Mouse (Mus musculus) embryonic stem cell, embryonic (primary cell): ENCODE results near the gene Plxna2.

ENCODE experiments used
- CTCF ChIA-PET, 4 experiments: fragments of 300-600 bp in 2 of 4; fragments of 350-600 bp in 2 of 4; sonication (Branson Sonifier 250); formaldehyde crosslinking; loops; one replicate each; lab custom pipeline; 2022; ENCODE audit warnings: inconsistent platforms in 2 of 4; lab: Charles Lee
- POLR2A ChIA-PET, 4 experiments: fragments of 300-600 bp in 2 of 4; fragments of 350-600 bp in 2 of 4; sonication (Branson Sonifier 250); formaldehyde crosslinking; loops; one replicate each; lab custom pipeline; 2022; ENCODE audit warnings: antibody characterized with exemption in 4 of 4, inconsistent platforms in 1 of 4; lab: Charles Lee

The Plxna2 gene

GRCm38 (mm10) chr1:194617918-194618317 is at the start of gene Plxna2:
Plxna2 (plus strand) TSS chr1:194618218.
- ChIA-PET CTCF (interaction anchor here in 1 of 4 experiments (1.8 kb wide), 1 partner anchor 199 kb away, joined by 5 read pairs; no protein-coding TSS in a partner anchor), POLR2A (no interaction called here)

- CTCF ChIA-PET = no interaction called here
- POLR2A ChIA-PET = no interaction called here
These were observed 44.1 kb upstream of the Plxna2 start for GRCm38 (mm10) chr1:194573870-194574269.

DNA sequence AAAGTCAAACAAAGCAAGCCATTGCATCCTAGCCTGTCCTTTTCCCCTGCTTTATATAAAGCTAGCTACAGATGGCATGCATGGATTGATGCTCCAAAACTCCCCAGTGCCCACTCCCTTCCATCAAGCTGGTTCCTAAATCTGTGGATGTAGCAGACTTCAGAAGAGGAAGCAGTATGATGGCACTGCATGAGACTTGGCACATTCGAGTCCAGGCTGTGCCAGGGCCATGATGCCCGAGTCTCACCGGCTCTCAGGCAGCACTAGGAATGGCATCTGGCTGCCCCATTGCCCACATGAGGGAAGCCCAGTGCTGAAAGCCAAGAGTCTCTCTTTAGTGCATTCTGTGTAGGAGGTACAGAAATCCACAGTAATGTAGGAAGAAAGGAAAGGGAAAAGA is 39.7 kb upstream of the Plxna2 start:
- CTCF ChIA-PET = interaction anchor here in 1 of 4 experiments (0.6 kb wide), 1 partner anchor 49 kb away, joined by 3 read pairs; no protein-coding TSS in a partner anchor
- POLR2A ChIA-PET = no interaction called here

DNA sequence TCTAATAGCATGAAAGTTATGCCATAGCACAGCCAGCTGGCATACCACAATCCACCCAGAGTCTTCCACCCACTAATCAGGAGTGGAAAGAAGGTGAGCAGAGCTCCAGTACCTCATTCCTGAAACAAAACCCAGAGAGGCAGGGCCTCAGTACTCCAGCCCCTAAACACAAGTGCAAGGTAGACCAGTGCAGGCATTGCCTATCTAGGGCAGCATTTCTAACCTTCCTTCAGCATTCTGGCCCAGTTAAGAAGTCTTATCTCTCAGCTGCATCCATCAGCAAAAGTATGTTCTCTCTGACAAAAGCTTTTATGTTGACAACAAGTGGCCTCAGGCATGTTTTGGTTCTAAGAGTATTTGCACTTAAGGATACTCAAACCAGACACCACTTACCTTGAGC is 37.5 kb upstream of the Plxna2 start:
- POLR2A ChIA-PET = no interaction called here

GRCm38 (mm10) chr1:194586670-194587069 is 31.3 kb upstream of the Plxna2 start:
- ChIA-PET POLR2A (no interaction called here), CTCF (no interaction called here)

More for the DNA sequence above, 37.5 kb upstream of the Plxna2 start:
- CTCF ChIA-PET = no interaction called here

DNA sequence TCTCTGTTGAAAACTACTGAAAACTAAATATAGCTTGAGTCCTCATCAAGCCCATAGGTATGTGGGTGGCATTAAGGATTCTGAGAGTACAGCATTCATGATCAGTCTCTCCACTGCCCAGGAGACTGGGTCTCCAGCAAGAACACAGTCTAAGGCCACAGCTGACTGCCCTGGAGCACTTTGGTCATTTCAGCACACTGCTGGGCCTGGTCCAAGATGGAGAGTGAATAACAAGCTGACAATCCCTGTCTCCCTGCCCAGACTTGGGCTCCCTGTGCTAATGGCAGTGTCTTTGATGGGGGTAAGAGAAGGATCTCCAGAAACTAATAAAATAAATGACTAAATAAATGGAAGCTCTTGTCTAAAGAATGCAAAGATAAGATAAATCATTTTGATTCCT is 30.5 kb upstream of the Plxna2 start:
- CTCF ChIA-PET = no interaction called here
- POLR2A ChIA-PET = no interaction called here

DNA sequence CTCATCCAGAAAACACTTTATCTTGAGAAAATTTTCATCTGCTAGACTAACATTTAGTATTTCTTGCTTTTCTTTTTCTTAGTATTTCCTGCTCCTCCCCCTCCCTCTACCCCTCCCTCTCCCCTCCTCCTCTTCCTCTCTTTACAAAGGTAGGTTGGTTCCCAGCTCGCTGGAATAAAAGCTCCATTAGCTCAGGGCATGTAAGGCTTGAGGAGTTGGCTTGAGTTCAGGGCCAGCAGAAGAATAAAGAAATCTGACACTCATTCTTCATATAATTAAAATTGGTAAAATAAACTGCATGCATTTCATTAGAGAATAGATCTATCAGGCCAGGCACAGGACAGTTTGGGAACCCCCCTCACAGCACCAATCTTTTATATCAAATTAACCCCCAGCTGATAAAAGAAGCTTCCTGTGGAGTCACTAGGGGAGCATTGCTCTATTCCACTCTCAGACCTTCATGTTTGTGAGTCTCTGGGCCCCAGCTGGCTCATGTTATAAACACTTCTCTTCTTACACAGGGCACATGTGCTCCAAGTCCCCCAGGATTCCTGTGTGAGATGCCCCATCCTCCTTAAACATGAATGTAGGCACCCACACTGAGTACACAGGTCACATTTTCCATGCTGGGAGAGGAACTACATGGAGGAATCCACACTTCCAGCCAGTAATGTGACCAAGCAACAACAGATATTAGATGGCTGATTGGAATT is 29.9 kb upstream of the Plxna2 start:
- POLR2A ChIA-PET = no interaction called here
- CTCF ChIA-PET = no interaction called here

DNA sequence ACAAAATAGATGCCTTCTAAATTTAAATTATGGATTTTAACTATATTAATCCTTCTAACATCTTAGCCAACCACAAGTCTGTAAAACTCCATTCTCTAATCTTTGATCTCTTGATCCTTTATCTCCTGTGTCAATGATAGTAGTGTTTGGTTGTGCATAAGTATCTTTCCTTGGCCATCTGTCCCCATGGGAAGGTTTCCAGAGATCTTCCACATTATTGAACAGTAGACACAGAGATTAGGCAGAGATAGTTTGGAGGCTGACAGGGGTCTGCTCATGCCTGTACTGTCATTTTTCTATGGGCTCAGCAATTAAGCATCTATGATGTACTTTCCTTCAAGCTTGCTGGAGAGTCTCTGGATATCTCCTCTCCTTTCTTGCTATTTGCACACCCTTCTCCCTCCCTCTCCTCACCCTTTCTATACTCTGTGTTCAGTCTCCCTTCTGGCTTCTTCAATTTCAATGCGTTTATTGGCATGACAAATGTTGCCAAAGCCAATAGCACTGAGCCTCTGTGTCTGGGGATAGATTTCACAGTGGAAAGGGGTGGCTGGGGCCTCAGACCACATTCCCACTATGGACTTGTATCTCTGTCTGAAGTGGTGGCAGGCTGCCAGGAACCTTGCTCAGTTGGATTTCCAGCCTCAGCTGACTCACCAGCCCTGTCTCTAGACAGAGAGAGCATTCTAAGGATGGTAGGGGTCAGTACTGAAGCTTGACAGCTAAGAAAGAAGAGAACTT is 29.1 kb upstream of the Plxna2 start:
- ChIA-PET POLR2A (no interaction called here), CTCF (no interaction called here)

GRCm38 (mm10) chr1:194593155-194593554 is 24.9 kb upstream of the Plxna2 start:
- CTCF ChIA-PET = no interaction called here

DNA sequence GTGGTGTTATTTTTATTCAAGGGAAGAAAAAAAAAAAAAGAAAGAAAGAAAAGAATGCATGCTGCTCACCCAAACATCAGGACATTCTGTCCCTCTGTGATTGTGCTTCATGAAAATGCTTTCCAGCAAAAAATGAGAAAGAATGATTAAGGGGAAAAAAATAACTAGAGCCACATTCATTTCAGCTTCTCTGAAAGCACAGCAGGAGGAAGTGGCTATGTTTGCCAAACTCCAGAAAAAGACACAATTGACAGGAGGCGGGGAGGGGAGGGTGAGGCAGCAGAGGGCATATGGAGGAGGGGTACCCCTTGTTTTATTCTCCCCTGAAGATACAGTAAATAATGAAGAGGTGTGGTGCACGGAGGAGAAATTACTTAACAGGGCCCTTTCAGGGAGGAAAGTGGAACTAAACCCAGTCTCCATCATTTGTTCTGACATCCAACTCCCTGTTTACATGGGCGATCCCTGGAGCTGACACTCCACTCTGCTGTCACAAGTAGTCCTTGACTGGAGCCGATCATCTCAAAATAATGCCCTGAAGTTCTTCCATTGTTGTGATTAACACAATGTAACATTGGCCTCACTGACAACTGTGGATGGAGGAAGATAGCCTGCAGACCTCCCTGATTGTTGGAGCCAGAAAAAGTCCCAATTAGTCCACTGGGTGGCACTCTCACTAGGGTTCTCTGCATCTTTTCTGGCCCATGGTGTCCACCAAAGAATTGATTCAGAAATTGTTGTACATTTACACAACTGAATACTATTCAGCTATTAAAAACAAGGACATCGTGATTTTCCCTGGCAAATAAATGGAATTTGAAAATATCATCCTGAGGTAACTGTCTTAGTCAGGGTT is 10.4 kb upstream of the Plxna2 start:
- CTCF ChIA-PET = interaction anchor here in 2 of 4 experiments (0.7 kb wide), 2 partner anchors 9 to 115 kb away, joined by 5 read pairs; no protein-coding TSS in a partner anchor
- POLR2A ChIA-PET = no interaction called here

More at GRCm38 (mm10) chr1:194593155-194593554, 24.9 kb upstream of the Plxna2 start:
- POLR2A ChIA-PET = no interaction called here

- POLR2A ChIA-PET = interaction anchor here in 1 of 4 experiments (2.1 to 3.6 kb wide), 2 partner anchors 10 to 22 kb away, joined by 6 to 17 read pairs; no protein-coding TSS in a partner anchor
- CTCF ChIA-PET = interaction anchor here in 1 of 4 experiments (0.5 to 1.5 kb wide), 4 partner anchors 9 to 206 kb away, joined by 3 to 7 read pairs (median 4); no protein-coding TSS in a partner anchor
These were observed 7.5 kb upstream of the Plxna2 start for GRCm38 (mm10) chr1:194610516-194610915.

DNA sequence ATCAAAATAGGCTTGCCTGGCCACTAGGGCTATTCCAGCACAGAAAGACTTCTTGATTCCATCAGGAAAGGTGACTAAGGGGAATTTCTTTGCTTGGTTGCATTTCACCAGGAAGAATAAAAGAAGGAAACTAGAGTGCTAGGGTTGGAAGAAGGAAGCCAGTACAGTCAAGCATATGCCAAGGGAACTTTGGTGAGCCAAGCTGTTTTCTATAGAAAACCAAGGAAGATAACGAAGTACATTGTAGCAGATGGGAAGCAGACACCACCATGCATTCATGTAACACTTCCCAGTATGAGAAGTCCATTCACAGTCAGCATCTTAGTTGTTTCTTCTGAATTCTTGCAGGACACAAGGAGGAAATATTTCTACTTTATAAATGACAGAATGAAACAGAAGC is 5.4 kb upstream of the Plxna2 start:
- ChIA-PET POLR2A (interaction anchor here in 1 of 4 experiments (0.5 kb wide), 1 partner anchor 12 kb away, joined by 3 read pairs; no protein-coding TSS in a partner anchor), CTCF (no interaction called here)

GRCm38 (mm10) chr1:194613271-194613834 is 4.7 kb upstream of the Plxna2 start:
- CTCF ChIA-PET = interaction anchor here in 1 of 4 experiments (0.6 kb wide), 1 partner anchor 1104 kb away, joined by 10 read pairs; no protein-coding TSS in a partner anchor
- POLR2A ChIA-PET = no interaction called here

GRCm38 (mm10) chr1:194613923-194614830 is 3.8 kb upstream of the Plxna2 start:
- ChIA-PET CTCF (interaction anchor here in 1 of 4 experiments (0.6 kb wide), 1 partner anchor 1105 kb away, joined by 10 read pairs; no protein-coding TSS in a partner anchor), POLR2A (no interaction called here)

DNA sequence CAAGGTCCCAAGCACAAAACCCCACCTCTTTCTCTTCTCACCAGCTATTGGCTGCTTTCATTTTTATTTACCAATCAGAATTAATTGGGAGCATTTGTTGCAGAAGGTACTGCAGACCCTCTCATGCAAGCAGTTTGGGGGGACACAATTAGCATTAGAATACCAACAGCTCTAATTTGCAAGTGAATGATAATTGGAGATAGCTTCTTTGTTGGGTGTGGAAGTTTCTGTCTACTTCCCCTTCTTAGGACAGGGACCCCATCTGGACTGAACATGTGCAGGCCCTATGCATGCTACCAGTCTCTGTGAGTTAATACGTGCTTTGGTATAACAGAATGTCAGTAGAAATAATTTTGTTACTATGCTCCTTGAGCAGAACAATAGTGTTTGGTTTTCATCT is 1.9 kb upstream of the Plxna2 start:
- CTCF ChIA-PET = interaction anchor here (0.5 to 1.8 kb wide), 13 partner anchors 8 to 921 kb away, joined by 3 to 12 read pairs (median 4); no protein-coding TSS in a partner anchor
- POLR2A ChIA-PET = interaction anchor here in 2 of 4 experiments (0.6 to 1.0 kb wide), 2 partner anchors 8 to 10 kb away, joined by 4 to 6 read pairs; no protein-coding TSS in a partner anchor

DNA sequence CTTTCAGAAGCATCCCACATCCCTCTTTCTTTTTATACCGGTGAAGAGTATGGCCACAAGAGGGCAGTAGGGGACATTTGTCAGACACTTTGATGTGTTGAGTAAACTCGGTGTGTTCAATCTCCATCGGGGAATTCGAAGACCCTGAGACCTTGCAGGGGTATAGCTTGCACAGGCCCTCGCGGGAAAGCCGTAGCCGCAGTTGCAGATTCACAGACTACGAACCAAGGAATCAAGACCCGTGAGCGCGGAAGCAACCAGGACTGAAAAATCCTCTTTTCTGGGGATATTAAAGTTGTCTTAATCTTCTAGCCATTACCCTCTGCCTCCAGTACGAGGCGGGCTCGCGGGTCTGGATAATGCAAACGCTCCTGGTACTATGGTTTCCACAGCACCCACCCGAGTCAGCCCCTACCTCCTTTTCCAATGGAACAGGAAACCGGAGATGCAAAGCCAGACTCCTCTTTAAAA is 858 bp downstream of the Plxna2 start:
- ChIA-PET CTCF (interaction anchor here in 3 of 4 experiments (0.7 to 2.9 kb wide), 13 partner anchors 8 to 1202 kb away, joined by 3 to 23 read pairs (median 3); no protein-coding TSS in a partner anchor), POLR2A (interaction anchor here in 2 of 4 experiments (0.7 to 2.8 kb wide), 10 partner anchors 9 to 592 kb away, joined by 3 to 17 read pairs (median 4); no protein-coding TSS in a partner anchor)
